Mouse (Mus musculus) heart, postnatal 0 days (tissue): ENCODE results near the gene Nhlrc4. TPM values are rescaled to one million over a fixed set of nuclear protein-coding genes. Genes with fewer than 3 reads are reported as not detected.

ENCODE experiments used
- ATAC-seq: fragments of 200-750 bp; cut with Nextera tagmentation; 2 replicates; pipeline ENCODE4 v1.8.0; 2017; ENCODE audit warnings: low read depth, moderate number of reproducible peaks, moderate library complexity; ENCODE audit not compliant: insufficient read depth
- DNase-seq: peaks from one replicate; pipeline ENCODE4 v3.0.0-alpha.2; 2016; ENCODE audit warnings: low spot score
- H3K27ac ChIP-seq: fragments of 300-500 bp; sonication (generic); 2 replicates; pipeline ENCODE4 v1.5.1; 2014; ENCODE audit warnings: low read depth, mild to moderate bottlenecking
- H3K27me3 ChIP-seq: fragments of 300-500 bp; sonication (generic); 2 replicates; pipeline ENCODE4 v1.6.1; 2014; ENCODE audit warnings: low read length, mixed read lengths; ENCODE audit not compliant: control insufficient read depth, insufficient read depth
- H3K36me3 ChIP-seq: fragments of 300-500 bp; sonication (generic); replicated peaks from 2 replicates; pipeline ENCODE4 v1.6.1; 2014; ENCODE audit warnings: low read length, mixed read lengths; ENCODE audit not compliant: control insufficient read depth, insufficient read depth
- H3K4me1 ChIP-seq: fragments of 300-500 bp; sonication (generic); 2 replicates; pipeline ENCODE4 v1.6.1; 2014; ENCODE audit warnings: antibody characterized with exemption; ENCODE audit not compliant: control insufficient read depth, insufficient read depth
- H3K4me2 ChIP-seq: fragments of 300-500 bp; sonication (generic); 2 replicates; pipeline ENCODE4 v1.6.1; 2014; ENCODE audit warnings: low read depth, mild to moderate bottlenecking, low read length, moderate library complexity
- H3K4me3 ChIP-seq: fragments of 300-500 bp; sonication (generic); 2 replicates; pipeline ENCODE4 v1.5.1; 2014; ENCODE audit warnings: low read depth, low read length
- H3K9ac ChIP-seq: fragments of 300-500 bp; sonication (generic); replicated peaks from 2 replicates; pipeline ENCODE4 v1.6.1; 2014; ENCODE audit warnings: low read depth, low read length, mixed read lengths
- H3K9me3 ChIP-seq: fragments of 300-500 bp; sonication (generic); replicated peaks from 2 replicates; pipeline ENCODE4 v1.6.1; 2016; ENCODE audit warnings: low read length; ENCODE audit not compliant: control insufficient read depth
- CTCF ChIP-seq: IDR thresholded peaks from 2 replicates; pipeline ENCODE4 v1.5.1; 2016; ENCODE audit warnings: antibody characterized with exemption, control low read depth, low read depth
- EP300 ChIP-seq: IDR thresholded peaks from 2 replicates; pipeline ENCODE4 v1.6.1; 2016; ENCODE audit warnings: antibody characterized with exemption, low read depth
- WGBS: fragments of 180-500 bp; shearing (Covaris S2); extraction: QIAGEN DNeasy Blood & Tissue Kit; methylation state at CpG from one replicate; pipeline ENCODE4 v1.1.7; 2014; 5-methylcytosine and 5-hydroxymethylcytosine counted together
- polyA plus RNA-seq: library from polyadenylated mRNA; unstranded; fragments of >200 nt; fragmentation: Nextera tagmentation; extraction: Ambion mirVana; gene quantifications from 2 replicates; pipeline ENCODE4 v1.2.1, GENCODE M21; 2015
- total RNA-seq: library from RNA; depleted of rRNA; stranded (reverse); fragments of >200 nt; gene quantifications from 2 replicates; pipeline ENCODE4 v1.2.3, GENCODE M21; 2014; ENCODE audit warnings: low replicate concordance; rRNA removed

Nhlrc4 gene
- not detected in 2 replicates for total RNA-seq
- 0.19 TPM in 1 of 2 replicates, not detected in the other for polyA plus RNA-seq

GRCm38 (mm10) chr17:25944366-25945163 lies at the start of gene Nhlrc4, which contains the start of gene Pigq:
Nhlrc4 (minus strand) TSS chr17:25944961.
Pigq (minus strand) TSS chr17:25944936.
- H3K27me3 ChIP-seq = peaks cover under 1% of the 10 kb centered on the region; the same call in 1 of the 2 replicates
- H3K36me3 ChIP-seq = no peaks in the 10 kb centered on the region
- H3K4me2 ChIP-seq = no peak within 1 kb of the TSS
- DNase-seq (no peak), ATAC-seq (no peak)
- H3K9ac ChIP-seq = no peak within 1 kb of the TSS
- 36% methylated on average over 6 of the region's 6 CpGs for WGBS
- TF ChIP-seq CTCF = no peak
- TF ChIP-seq EP300 = no peak
- no peak within 1 kb of the TSS for H3K27ac ChIP-seq
- peaks cover 8% of the 10 kb centered on the region; the same call in 1 of the 2 replicates for H3K4me1 ChIP-seq
- H3K4me3 ChIP-seq = no peak within 1 kb of the TSS
- H3K9me3 ChIP-seq = no peaks in the 10 kb centered on the region

- no peak overlapping the region for H3K4me3 ChIP-seq
- TF ChIP-seq CTCF (no peak), EP300 (no peak)
- H3K4me2 ChIP-seq = no peak overlapping the region
- WGBS = 61% methylated on average over 3 of the region's 3 CpGs
- H3K4me1 ChIP-seq = no peaks in the 10 kb centered on the region
- ATAC-seq (no peak), DNase-seq (no peak)
- no peak overlapping the region for H3K27ac ChIP-seq
- H3K36me3 ChIP-seq = peaks cover 66% of the 10 kb centered on the region
- no peaks in the 10 kb centered on the region for H3K9me3 ChIP-seq
- H3K9ac ChIP-seq = no peak overlapping the region
- H3K27me3 ChIP-seq = no peaks in the 10 kb centered on the region
Measured at GRCm38 (mm10) chr17:25993489-25993888, 48.7 kb upstream of the Nhlrc4 start.

GRCm38 (mm10) chr17:25992274-25992673 lies 47.5 kb upstream of the Nhlrc4 start:
- no peak for DNase-seq
- ATAC-seq = no peak
- TF ChIP-seq CTCF = no peak
- no peak for TF ChIP-seq EP300
- Histone ChIP-seq H3K36me3 (peaks cover 59% of the 10 kb centered on the region), H3K27ac (no peak overlapping the region), H3K9ac (no peak overlapping the region), H3K9me3 (no peaks in the 10 kb centered on the region), H3K4me1 (no peaks in the 10 kb centered on the region), H3K4me2 (no peak overlapping the region), H3K27me3 (no peaks in the 10 kb centered on the region), H3K4me3 (no peak overlapping the region)
- WGBS = 94% methylated on average over 4 of the region's 4 CpGs

GRCm38 (mm10) chr17:25990331-25990730 lies 45.6 kb upstream of the Nhlrc4 start:
- H3K4me3 ChIP-seq = no peak overlapping the region
- WGBS = 83% methylated on average over 5 of the region's 5 CpGs
- no peak overlapping the region for H3K27ac ChIP-seq
- no peaks in the 10 kb centered on the region for H3K9me3 ChIP-seq
- TF ChIP-seq CTCF = no peak
- TF ChIP-seq EP300 = no peak
- H3K27me3 ChIP-seq = no peaks in the 10 kb centered on the region
- H3K4me1 ChIP-seq = no peaks in the 10 kb centered on the region
- ATAC-seq (no peak), DNase-seq (no peak)
- peaks cover 48% of the 10 kb centered on the region for H3K36me3 ChIP-seq
- H3K9ac ChIP-seq = no peak overlapping the region
- H3K4me2 ChIP-seq = no peak overlapping the region

GRCm38 (mm10) chr17:25985306-25986294 lies 40.8 kb upstream of the Nhlrc4 start, which contains the start of gene Capn15:
Capn15 (minus strand) TSS chr17:25985796.
- Histone ChIP-seq H3K4me3 (peak within 1 kb of the TSS; percentile 90), H3K4me1 (peaks cover 13% of the 10 kb centered on the region), H3K9ac (peak within 1 kb of the TSS; percentile 85), H3K27me3 (no peaks in the 10 kb centered on the region), H3K27ac (peak within 1 kb of the TSS; percentile 81), H3K4me2 (peak within 1 kb of the TSS; percentile 79), H3K36me3 (peaks cover 14% of the 10 kb centered on the region), H3K9me3 (no peaks in the 10 kb centered on the region)
- peak; percentile 95 for DNase-seq
- TF ChIP-seq EP300 (peak; percentile 80; the same call in 1 of the 2 replicates), CTCF (no peak)
- WGBS = under 1% methylated on average over 90 of the region's 91 CpGs
- ATAC-seq = peak; percentile 99
